Mouse (Mus musculus) liver, adult 2 months (tissue): ENCODE measurements around the gene Phlda1.

ENCODE experiments used
- CTCF ChIP-seq: fragments of 200-500 bp; IDR thresholded peaks from 2 replicates; pipeline ENCODE4 v1.5.1; 2011; ENCODE audit warnings: low read depth, low read length, control low read depth
- POLR2A ChIP-seq: fragments of 200-500 bp; IDR thresholded peaks from 2 replicates; pipeline ENCODE4 v1.6.1; 2011; ENCODE audit warnings: low read length, control low read depth; ENCODE audit not compliant: insufficient read depth; ENCODE audit errors: extremely low read depth

- no peak for TF ChIP-seq CTCF
- no peak for TF ChIP-seq POLR2A
Observed at GRCm38 (mm10) chr10:111460381-111460780, 45.7 kb upstream of the Phlda1 start.
